Mouse (Mus musculus) midbrain, embryonic 14.5 days (tissue): Measurements from ENCODE around the gene Gm20605. TPM values are rescaled to one million over a fixed set of nuclear protein-coding genes. Genes with fewer than 3 reads are reported as not detected.

Experiments used
- ATAC-seq: fragments of 200-750 bp; cut with Nextera tagmentation; 2 replicates; pipeline ENCODE4 v1.8.0; 2017; ENCODE audit warnings: moderate number of reproducible peaks, moderate library complexity; ENCODE audit not compliant: low FRiP score, low TSS enrichment
- DNase-seq: peaks from one replicate; pipeline ENCODE4 v3.0.0-alpha.2; 2015
- H3K27ac ChIP-seq: fragments of 300-500 bp; sonication (generic); replicated peaks from 2 replicates; pipeline ENCODE4 v1.5.1; 2014; ENCODE audit warnings: mild to moderate bottlenecking, low read depth, low read length, moderate library complexity
- H3K27me3 ChIP-seq: fragments of 300-500 bp; sonication (generic); 2 replicates; pipeline ENCODE4 v1.6.1; 2014; ENCODE audit warnings: low read length, control low read depth, mixed read lengths; ENCODE audit not compliant: control insufficient read depth, insufficient read depth
- H3K36me3 ChIP-seq: fragments of 300-500 bp; sonication (generic); 2 replicates; pipeline ENCODE4 v1.6.1; 2014; ENCODE audit warnings: low read length, control low read depth; ENCODE audit not compliant: control insufficient read depth, insufficient read depth
- H3K4me1 ChIP-seq: fragments of 300-500 bp; sonication (generic); 2 replicates; pipeline ENCODE4 v1.6.1; 2014; ENCODE audit warnings: mild to moderate bottlenecking, antibody characterized with exemption, low read length, control low read depth; ENCODE audit not compliant: control insufficient read depth, insufficient read depth
- H3K4me2 ChIP-seq: fragments of 300-500 bp; sonication (generic); 2 replicates; pipeline ENCODE4 v1.6.1; 2014; ENCODE audit warnings: mild to moderate bottlenecking, low read length, moderate library complexity
- H3K4me3 ChIP-seq: fragments of 300-500 bp; sonication (generic); replicated peaks from 2 replicates; pipeline ENCODE4 v1.5.1; 2014; ENCODE audit warnings: low read depth, low read length
- H3K9ac ChIP-seq: fragments of 300-500 bp; sonication (generic); replicated peaks from 2 replicates; pipeline ENCODE4 v1.6.1; 2014; ENCODE audit warnings: mild to moderate bottlenecking, low read length, moderate library complexity
- H3K9me3 ChIP-seq: fragments of 300-500 bp; sonication (generic); 2 replicates; pipeline ENCODE4 v1.6.1; 2016; ENCODE audit warnings: low read length, control low read depth, mixed read lengths; ENCODE audit not compliant: control insufficient read depth
- WGBS: fragments of 180-500 bp; shearing (Covaris S2); extraction: QIAGEN DNeasy Blood & Tissue Kit; methylation state at CpG from one replicate; pipeline ENCODE4 v1.1.7; 2014; 5-methylcytosine and 5-hydroxymethylcytosine counted together
- polyA plus RNA-seq: library from polyadenylated mRNA; unstranded; fragments of >200 nt; fragmentation: Nextera tagmentation; extraction: Ambion mirVana; gene quantifications from 2 replicates; pipeline ENCODE4 v1.2.1, GENCODE M21; 2014

Gm20605 gene
- polyA plus RNA-seq, 1 experiment from 2014 or later = 6.0 TPM

DNA sequence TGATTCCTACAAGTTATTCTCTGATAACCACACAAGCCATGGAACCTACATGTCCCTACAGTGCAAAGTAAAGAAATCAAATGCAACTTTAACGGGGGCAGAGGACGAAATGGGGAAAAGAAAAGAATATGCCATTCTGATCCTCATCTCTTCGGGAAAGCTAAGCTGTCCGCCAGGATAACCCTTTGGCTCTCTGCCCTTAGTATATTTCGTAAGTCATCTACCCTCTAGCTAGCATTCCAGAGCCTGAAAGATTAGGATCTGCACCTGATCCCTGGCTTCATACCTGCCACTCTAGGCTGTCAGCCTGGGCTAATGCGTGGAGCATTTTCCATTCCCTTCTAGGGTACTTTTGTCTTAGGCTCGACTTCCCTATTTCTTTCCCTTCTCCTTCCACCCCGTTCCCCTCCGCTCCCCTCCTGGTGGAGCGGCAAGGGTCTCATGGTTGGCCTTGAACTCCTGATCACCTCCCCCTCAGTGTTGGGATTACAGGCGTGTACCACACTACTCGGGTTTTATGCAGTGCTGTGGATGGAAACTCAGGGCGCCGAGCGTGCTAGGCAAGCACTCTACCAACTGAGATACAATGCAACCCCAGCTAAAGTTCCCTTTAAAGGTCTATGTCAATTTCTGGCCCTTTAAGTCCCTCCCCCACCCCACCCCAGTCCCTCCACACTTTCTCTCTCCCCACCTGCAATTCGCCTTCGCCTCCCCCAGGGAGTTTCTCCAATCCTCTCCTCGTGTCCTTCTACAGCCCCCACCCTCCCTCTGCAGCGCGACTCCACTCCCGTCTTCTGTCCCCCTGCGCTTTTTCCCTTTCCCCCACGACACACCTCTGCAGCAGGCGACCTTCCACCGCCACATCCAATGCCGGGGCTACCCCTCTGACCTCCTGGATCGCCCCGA lies 54.7 kb downstream of the Gm20605 start:
- Histone ChIP-seq H3K9ac (peak overlapping the region; percentile 62), H3K4me3 (peak overlapping the region; percentile 72), H3K4me2 (peak overlapping the region; percentile 83), H3K27me3 (no peaks in the 10 kb centered on the region), H3K27ac (peak overlapping the region; percentile 74), H3K4me1 (peaks cover 17% of the 10 kb centered on the region), H3K36me3 (no peaks in the 10 kb centered on the region), H3K9me3 (no peaks in the 10 kb centered on the region)
- WGBS = 10% methylated on average over 28 of the region's 28 CpGs
- peak; percentile 40 for DNase-seq
- peak; percentile 39 for ATAC-seq

GRCm38 (mm10) chr5:137684294-137685123 lies 55.5 kb downstream of the Gm20605 start, which contains the start of gene Agfg2:
Gene Agfg2 (minus strand): TSS chr5:137684726.
- Histone ChIP-seq H3K27ac (peak within 1 kb of the TSS; percentile 74), H3K9me3 (no peaks in the 10 kb centered on the region), H3K9ac (peak within 1 kb of the TSS; percentile 62), H3K36me3 (no peaks in the 10 kb centered on the region), H3K4me1 (peaks cover 17% of the 10 kb centered on the region), H3K4me3 (peak within 1 kb of the TSS; percentile 72), H3K4me2 (peak within 1 kb of the TSS; percentile 83), H3K27me3 (no peaks in the 10 kb centered on the region)
- peak; percentile 98 for ATAC-seq
- peak; percentile 99 for DNase-seq
- under 1% methylated on average over 62 of the region's 62 CpGs for WGBS

GRCm38 (mm10) chr5:137685653-137686052 lies 56.7 kb downstream of the Gm20605 start:
- no peak for ATAC-seq
- H3K27me3 ChIP-seq = no peaks in the 10 kb centered on the region
- no peak overlapping the region for H3K27ac ChIP-seq
- no peaks in the 10 kb centered on the region for H3K36me3 ChIP-seq
- peaks cover 17% of the 10 kb centered on the region for H3K4me1 ChIP-seq
- 96% methylated on average over 3 of the region's 3 CpGs for WGBS
- no peaks in the 10 kb centered on the region for H3K9me3 ChIP-seq
- no peak overlapping the region for H3K9ac ChIP-seq
- no peak overlapping the region for H3K4me3 ChIP-seq
- DNase-seq = no peak
- H3K4me2 ChIP-seq = no peak overlapping the region

DNA sequence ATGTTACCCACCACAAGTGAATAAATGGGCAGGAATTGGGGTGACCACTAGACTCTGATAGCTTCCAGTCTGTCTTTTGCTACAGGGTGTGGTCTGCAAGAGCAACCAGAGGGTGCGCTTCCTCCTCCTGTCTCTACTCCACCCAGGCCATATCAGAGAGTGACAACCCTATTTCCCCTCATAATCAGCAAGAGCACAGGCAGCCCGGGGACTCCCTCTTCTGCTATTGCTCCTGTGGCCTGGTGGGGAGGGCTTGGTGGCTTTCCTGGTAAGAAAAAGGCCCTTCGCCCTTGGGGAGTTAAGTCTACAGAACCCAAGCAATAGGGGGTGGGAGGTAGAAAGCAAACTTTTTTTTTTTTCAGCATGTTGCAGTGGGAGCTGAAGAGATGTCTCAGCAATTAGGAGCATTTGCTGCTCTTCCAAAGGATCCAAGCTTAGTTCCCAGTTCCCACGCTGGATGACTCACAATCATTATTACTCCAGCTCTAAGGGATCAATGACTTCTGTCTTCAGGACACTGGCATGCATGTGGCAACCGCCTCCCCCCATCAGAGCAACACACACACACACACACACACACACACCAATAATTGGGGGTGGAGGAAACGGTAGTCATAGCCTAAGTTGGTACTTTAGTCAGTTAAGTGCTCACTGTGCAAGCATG lies 57.3 kb downstream of the Gm20605 start:
- H3K9ac ChIP-seq = no peak overlapping the region
- DNase-seq = no peak
- H3K4me1 ChIP-seq = peaks cover 17% of the 10 kb centered on the region
- no peak for ATAC-seq
- H3K9me3 ChIP-seq = no peaks in the 10 kb centered on the region
- H3K4me3 ChIP-seq = no peak overlapping the region
- no peak overlapping the region for H3K4me2 ChIP-seq
- no peaks in the 10 kb centered on the region for H3K36me3 ChIP-seq
- 89% methylated on average over 6 of the region's 6 CpGs for WGBS
- no peak overlapping the region for H3K27ac ChIP-seq
- no peaks in the 10 kb centered on the region for H3K27me3 ChIP-seq

GRCm38 (mm10) chr5:137689974-137690373 lies 61.0 kb downstream of the Gm20605 start:
- Histone ChIP-seq H3K9ac (no peak overlapping the region), H3K9me3 (no peaks in the 10 kb centered on the region), H3K4me3 (no peak overlapping the region), H3K4me2 (no peak overlapping the region), H3K27me3 (no peaks in the 10 kb centered on the region), H3K4me1 (no peaks in the 10 kb centered on the region), H3K36me3 (no peaks in the 10 kb centered on the region), H3K27ac (no peak overlapping the region)
- DNase-seq (no peak), ATAC-seq (no peak)
- 87% methylated on average over 3 of the region's 3 CpGs for WGBS

GRCm38 (mm10) chr5:137690531-137690930 lies 61.6 kb downstream of the Gm20605 start:
- Histone ChIP-seq H3K9ac (no peak overlapping the region), H3K27ac (no peak overlapping the region), H3K4me3 (no peak overlapping the region), H3K36me3 (no peaks in the 10 kb centered on the region), H3K4me2 (no peak overlapping the region), H3K4me1 (no peaks in the 10 kb centered on the region), H3K27me3 (no peaks in the 10 kb centered on the region), H3K9me3 (no peaks in the 10 kb centered on the region)
- no peak for ATAC-seq
- 67% methylated on average over 9 of the region's 9 CpGs for WGBS
- DNase-seq = no peak

DNA sequence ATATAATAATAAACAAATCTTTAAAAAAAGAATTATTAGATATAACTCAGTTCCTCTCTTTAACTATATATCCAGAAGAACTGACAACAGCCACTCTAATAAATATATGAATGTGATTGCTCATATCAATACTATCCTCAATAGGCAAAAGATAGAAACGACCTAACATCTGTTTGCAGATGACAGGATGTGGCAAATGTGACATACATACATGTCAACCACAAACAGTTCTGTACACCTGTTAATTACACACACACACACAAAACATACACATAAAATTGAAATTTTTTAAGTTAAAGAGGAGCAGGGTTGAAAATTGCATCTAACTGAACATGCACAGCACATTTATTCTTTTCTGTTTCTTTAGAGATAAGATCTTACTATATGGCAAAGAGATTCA lies 62.9 kb downstream of the Gm20605 start:
- Histone ChIP-seq H3K27me3 (no peaks in the 10 kb centered on the region), H3K9me3 (no peaks in the 10 kb centered on the region), H3K36me3 (no peaks in the 10 kb centered on the region), H3K4me1 (no peaks in the 10 kb centered on the region), H3K4me2 (no peak overlapping the region), H3K27ac (no peak overlapping the region), H3K9ac (no peak overlapping the region), H3K4me3 (no peak overlapping the region)
- ATAC-seq = no peak
- no peak for DNase-seq
- 85% methylated on average over 1 of the region's 1 CpGs for WGBS
